Mouse (Mus musculus): Measurements from ENCODE around the gene Wee1. TPM values are rescaled to one million over a fixed set of nuclear protein-coding genes. Genes with fewer than 3 reads are reported as not detected.
"Not testable (repeated sequence)": the region's sequence is repeated elsewhere in the genome, so short reads cannot be mapped to it uniquely, and the experiment has no call there.

Wee1 gene
- polyA plus RNA-seq, 1 experiment from 2014 or later = 4.5 TPM

GRCm38 (mm10) chr7:110158073-110158472, 36.2 kb downstream of the Wee1 start:
- DNase-seq = no peak
- Histone ChIP-seq H3K9ac (replicated peaks) (no peak overlapping the region), H3K4me3 (ENCODE audit: low read depth, low read length) (no peak overlapping the region), H3K27ac (ENCODE audit: low read depth) (no peak overlapping the region), H3K4me2 (ENCODE audit: low read depth, low read length) (no peak overlapping the region), H3K4me1 (ENCODE audit: insufficient read depth) (peaks cover 19% of the 10 kb centered on the region), H3K36me3 (replicated peaks; ENCODE audit: insufficient read depth, low read length) (no peaks in the 10 kb centered on the region), H3K27me3 (ENCODE audit: insufficient read depth, low read length) (no peaks in the 10 kb centered on the region), H3K9me3 (ENCODE audit: low read length) (no peaks in the 10 kb centered on the region)
- TF ChIP-seq CTCF (IDR thresholded peaks at IDR 0.05; ENCODE audit: low read depth) (no peak), EP300 (IDR thresholded peaks at IDR 0.05; ENCODE audit: low read depth) (no peak)
- ATAC-seq = no peak
- 48% methylated on average over 3 of the region's 3 CpGs for WGBS (ENCODE audit: insufficient replicate concordance)

GRCm38 (mm10) chr7:110160109-110160508, 38.3 kb downstream of the Wee1 start:
- peaks cover 22% of the 10 kb centered on the region for H3K4me1 ChIP-seq (ENCODE audit: insufficient read depth)
- not testable (repeated sequence) for H3K4me2 ChIP-seq (ENCODE audit: low read depth, low read length); H3K9me3 ChIP-seq (ENCODE audit: low read length); H3K27ac ChIP-seq (ENCODE audit: low read depth); H3K4me3 ChIP-seq (ENCODE audit: low read depth, low read length); H3K36me3 ChIP-seq (replicated peaks; ENCODE audit: insufficient read depth, low read length); DNase-seq; ATAC-seq; H3K27me3 ChIP-seq (ENCODE audit: insufficient read depth, low read length); H3K9ac ChIP-seq (replicated peaks)

GRCm38 (mm10) chr7:110160601-110161000, 38.8 kb downstream of the Wee1 start:
- Histone ChIP-seq H3K4me2 (ENCODE audit: low read depth, low read length) (no peak overlapping the region), H3K9me3 (ENCODE audit: low read length) (no peaks in the 10 kb centered on the region), H3K27ac (ENCODE audit: low read depth) (no peak overlapping the region), H3K4me3 (ENCODE audit: low read depth, low read length) (no peak overlapping the region), H3K27me3 (ENCODE audit: insufficient read depth, low read length) (no peaks in the 10 kb centered on the region), H3K9ac (replicated peaks) (no peak overlapping the region), H3K4me1 (ENCODE audit: insufficient read depth) (peaks cover 22% of the 10 kb centered on the region), H3K36me3 (replicated peaks; ENCODE audit: insufficient read depth, low read length) (no peaks in the 10 kb centered on the region)
- DNase-seq = no peak
- TF ChIP-seq EP300 (IDR thresholded peaks at IDR 0.05; ENCODE audit: low read depth) (no peak), CTCF (IDR thresholded peaks at IDR 0.05; ENCODE audit: low read depth) (no peak)
- ATAC-seq = no peak

GRCm38 (mm10) chr7:110163024-110163423, 41.2 kb downstream of the Wee1 start:
- Histone ChIP-seq H3K4me1 (ENCODE audit: insufficient read depth) (peaks cover 7% of the 10 kb centered on the region), H3K27ac (ENCODE audit: low read depth) (no peak overlapping the region), H3K4me3 (ENCODE audit: low read depth, low read length) (no peak overlapping the region), H3K9me3 (ENCODE audit: low read length) (no peaks in the 10 kb centered on the region), H3K27me3 (ENCODE audit: insufficient read depth, low read length) (no peaks in the 10 kb centered on the region), H3K4me2 (ENCODE audit: low read depth, low read length) (no peak overlapping the region), H3K36me3 (replicated peaks; ENCODE audit: insufficient read depth, low read length) (no peaks in the 10 kb centered on the region), H3K9ac (replicated peaks) (no peak overlapping the region)
- no peak for TF ChIP-seq EP300 (IDR thresholded peaks at IDR 0.05; ENCODE audit: low read depth)
- TF ChIP-seq CTCF (IDR thresholded peaks at IDR 0.05; ENCODE audit: low read depth) = peak; percentile 39
- DNase-seq = no peak
- 87% methylated on average over 6 of the region's 6 CpGs for WGBS (ENCODE audit: insufficient replicate concordance)
- no peak for ATAC-seq

GRCm38 (mm10) chr7:110164103-110164681, 42.3 kb downstream of the Wee1 start:
- H3K9ac ChIP-seq (replicated peaks) = peak overlapping the region; percentile 63
- H3K36me3 ChIP-seq (replicated peaks; ENCODE audit: insufficient read depth, low read length) = no peaks in the 10 kb centered on the region
- peak overlapping the region; percentile 86 for H3K27ac ChIP-seq (ENCODE audit: low read depth)
- peak overlapping the region; percentile 91 for H3K4me2 ChIP-seq (ENCODE audit: low read depth, low read length)
- H3K4me1 ChIP-seq (ENCODE audit: insufficient read depth) = peaks cover 7% of the 10 kb centered on the region; the same call in 1 of the 2 replicates
- TF ChIP-seq EP300 (IDR thresholded peaks at IDR 0.05; ENCODE audit: low read depth) (peak; percentile 89), CTCF (IDR thresholded peaks at IDR 0.05; ENCODE audit: low read depth) (peak; percentile 88)
- DNase-seq (peak; percentile 91), ATAC-seq (peak; percentile 83)
- under 1% methylated on average over 24 of the region's 24 CpGs for WGBS (ENCODE audit: insufficient replicate concordance)
- H3K27me3 ChIP-seq (ENCODE audit: insufficient read depth, low read length) = no peaks in the 10 kb centered on the region
- H3K4me3 ChIP-seq (ENCODE audit: low read depth, low read length) = peak overlapping the region; percentile 62
- H3K9me3 ChIP-seq (ENCODE audit: low read length) = no peaks in the 10 kb centered on the region

- Histone ChIP-seq H3K9ac (replicated peaks) (peak overlapping the region; percentile 63), H3K27ac (ENCODE audit: low read depth) (peak overlapping the region; percentile 86), H3K4me2 (ENCODE audit: low read depth, low read length) (peak overlapping the region; percentile 91), H3K27me3 (ENCODE audit: insufficient read depth, low read length) (no peaks in the 10 kb centered on the region), H3K4me3 (ENCODE audit: low read depth, low read length) (peak overlapping the region; percentile 62), H3K9me3 (ENCODE audit: low read length) (no peaks in the 10 kb centered on the region), H3K36me3 (replicated peaks; ENCODE audit: insufficient read depth, low read length) (no peaks in the 10 kb centered on the region), H3K4me1 (ENCODE audit: insufficient read depth) (peaks cover 7% of the 10 kb centered on the region; the same call in 1 of the 2 replicates)
- DNase-seq (peak; percentile 96), ATAC-seq (peak; percentile 94)
- TF ChIP-seq EP300 (IDR thresholded peaks at IDR 0.05; ENCODE audit: low read depth) (no peak), CTCF (IDR thresholded peaks at IDR 0.05; ENCODE audit: low read depth) (peak; percentile 99)
- WGBS (ENCODE audit: insufficient replicate concordance) = under 1% methylated on average over 20 of the region's 20 CpGs
These were observed 42.9 kb downstream of the Wee1 start for GRCm38 (mm10) chr7:110164712-110165122.
